Mouse (Mus musculus) splenic B cell, adult 2 months (primary cell): ENCODE results near the gene Fam196b.

Source experiments
- DNase-seq: peaks from one replicate; pipeline ENCODE4 v3.0.0-alpha.2; 2011; ENCODE audit warnings: low read depth, low spot score
- H3K27me3 ChIP-seq: 2 replicates; pipeline ENCODE4 v1.6.1; 2012; ENCODE audit warnings: mild to moderate bottlenecking, low read length, moderate library complexity, mixed read lengths; ENCODE audit not compliant: control insufficient read depth, poor library complexity, insufficient read depth, severe bottlenecking
- H3K36me3 ChIP-seq: 2 replicates; pipeline ENCODE4 v1.6.1; 2012; ENCODE audit warnings: mild to moderate bottlenecking, low read length, moderate library complexity, mixed read lengths; ENCODE audit not compliant: control insufficient read depth, poor library complexity, insufficient read depth, severe bottlenecking

The Fam196b gene

GRCm38 (mm10) chr11:34314534-34315379 is at the start of gene Fam196b:
TSS of gene Fam196b (plus strand) at chr11:34314822.
- H3K27me3 ChIP-seq, result no peaks in the 10 kb centered on the region
- DNase-seq, result peak; percentile 41
- peaks cover 9% of the 10 kb centered on the region for H3K36me3 ChIP-seq

- H3K27me3 ChIP-seq, result no peaks in the 10 kb centered on the region
- H3K36me3 ChIP-seq, result peaks cover 13% of the 10 kb centered on the region; the same call in 1 of the 2 replicates
- no peak for DNase-seq
These were observed 42.6 kb upstream of the Fam196b start for GRCm38 (mm10) chr11:34272016-34272415.

GRCm38 (mm10) chr11:34275941-34276340 is 38.7 kb upstream of the Fam196b start:
- H3K36me3 ChIP-seq, result peaks cover 4% of the 10 kb centered on the region
- no peaks in the 10 kb centered on the region for H3K27me3 ChIP-seq
- DNase-seq, result peak; percentile 25

- Histone ChIP-seq H3K27me3 (no peaks in the 10 kb centered on the region), H3K36me3 (peaks cover 7% of the 10 kb centered on the region)
- no peak for DNase-seq
These were observed 38.1 kb upstream of the Fam196b start for GRCm38 (mm10) chr11:34276363-34277046.

- no peak for DNase-seq
- Histone ChIP-seq H3K27me3 (no peaks in the 10 kb centered on the region), H3K36me3 (peaks cover 8% of the 10 kb centered on the region)
These were observed 37.6 kb upstream of the Fam196b start for GRCm38 (mm10) chr11:34277047-34277445.

- H3K27me3 ChIP-seq, result no peaks in the 10 kb centered on the region
- no peak for DNase-seq
These were observed 30.4 kb upstream of the Fam196b start for GRCm38 (mm10) chr11:34284124-34284808.

GRCm38 (mm10) chr11:34290265-34290664 is 24.4 kb upstream of the Fam196b start:
- no peak for DNase-seq
- no peaks in the 10 kb centered on the region for H3K27me3 ChIP-seq
- H3K36me3 ChIP-seq, result peaks cover 29% of the 10 kb centered on the region

More at GRCm38 (mm10) chr11:34284124-34284808, 30.4 kb upstream of the Fam196b start:
- peaks cover 10% of the 10 kb centered on the region for H3K36me3 ChIP-seq

GRCm38 (mm10) chr11:34290708-34291107 is 23.9 kb upstream of the Fam196b start:
- Histone ChIP-seq H3K36me3 (peaks cover 29% of the 10 kb centered on the region), H3K27me3 (no peaks in the 10 kb centered on the region)
- DNase-seq, result no peak

- no peak for DNase-seq
- Histone ChIP-seq H3K27me3 (no peaks in the 10 kb centered on the region), H3K36me3 (peaks cover 29% of the 10 kb centered on the region)
These were observed 23.3 kb upstream of the Fam196b start for GRCm38 (mm10) chr11:34291304-34291703.

GRCm38 (mm10) chr11:34297698-34298378 is 16.8 kb upstream of the Fam196b start:
- Histone ChIP-seq H3K36me3 (peaks cover 12% of the 10 kb centered on the region), H3K27me3 (no peaks in the 10 kb centered on the region)
- no peak for DNase-seq

GRCm38 (mm10) chr11:34299550-34299949 is 15.1 kb upstream of the Fam196b start:
- Histone ChIP-seq H3K27me3 (no peaks in the 10 kb centered on the region), H3K36me3 (peaks cover 7% of the 10 kb centered on the region)
- no peak for DNase-seq

- H3K27me3 ChIP-seq, result no peaks in the 10 kb centered on the region
- no peak for DNase-seq
- H3K36me3 ChIP-seq, result peaks cover 4% of the 10 kb centered on the region
These were observed 14.6 kb upstream of the Fam196b start for GRCm38 (mm10) chr11:34300064-34300463.

GRCm38 (mm10) chr11:34306231-34306630 is 8.4 kb upstream of the Fam196b start:
- H3K36me3 ChIP-seq, result peaks cover 14% of the 10 kb centered on the region
- DNase-seq, result no peak

GRCm38 (mm10) chr11:34308731-34309130 is 5.9 kb upstream of the Fam196b start:
- Histone ChIP-seq H3K36me3 (peaks cover 18% of the 10 kb centered on the region), H3K27me3 (no peaks in the 10 kb centered on the region)
- DNase-seq, result no peak

More at GRCm38 (mm10) chr11:34306231-34306630, 8.4 kb upstream of the Fam196b start:
- no peaks in the 10 kb centered on the region for H3K27me3 ChIP-seq
